Comparison of ENCODE assay signal across 15 mouse cellular contexts in the genomic region with DNA sequence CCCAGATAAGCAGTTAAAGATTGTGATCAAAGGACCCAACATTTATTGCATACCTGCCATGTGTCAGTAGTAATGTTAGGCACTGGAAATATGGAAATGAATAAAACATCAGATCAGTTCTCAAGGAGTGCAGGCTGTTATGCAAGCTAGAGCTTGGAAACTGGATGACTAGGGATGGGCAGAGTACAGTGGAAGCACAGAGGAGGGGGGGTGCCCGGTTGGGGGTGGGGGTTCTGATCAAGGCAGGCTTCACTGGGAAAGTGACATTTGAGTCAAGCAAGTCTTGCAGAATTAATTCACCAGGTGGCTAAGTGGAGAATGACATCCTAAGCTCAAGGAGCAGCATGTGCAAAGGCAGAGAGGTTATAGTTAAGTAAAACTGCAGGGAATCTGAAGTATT. TPM values are rescaled to one million over a fixed set of nuclear protein-coding genes. Genes with fewer than 3 reads are reported as not detected.
DNase-seq lines count a peak whose midpoint lies in the region; ATAC-seq and TF ChIP-seq lines count a peak whose summit lies in the region.
"Had no signal": no experiment of that assay in that cellular context is flagged by ENCODE, and none has a peak within 500 bp of the region (broad histone marks: within the 10 kb centered on the region; RNA-seq: fewer than 3 reads in every experiment).

No protein-coding gene starts in this region.

- no peaks in the 10 kb centered on the region for H3K36me3 ChIP-seq in midbrain, embryonic 12.5 days
- no peaks in the 10 kb centered on the region for H3K36me3 ChIP-seq in midbrain, embryonic 10.5 days
- no peaks in the 10 kb centered on the region for H3K36me3 ChIP-seq in hindbrain, embryonic 15.5 days
- H3K36me3 ChIP-seq: heart, embryonic 15.5 days had no signal

- no peak for DNase-seq in midbrain, embryonic 10.5 days (ENCODE audit: low spot score)
- DNase-seq in retina, embryonic 14.5 days (ENCODE audit: low spot score): peak; percentile 51
- DNase-seq in lung, postnatal 4 days: no peak
- no peak for DNase-seq in cerebellum, adult 18-20 months
- DNase-seq: adrenal gland, postnatal 10 days; cerebellum, adult 9-11 months; heart, adult 18-20 months; kidney, adult 8-10 months; kidney, postnatal 4 days had no signal

- peaks cover 26% of the 10 kb centered on the region for H3K27me3 ChIP-seq in midbrain, embryonic 12.5 days
- peaks cover 100% of the 10 kb centered on the region for H3K27me3 ChIP-seq in midbrain, embryonic 10.5 days (ENCODE audit: low read depth, poor library complexity, severe bottlenecking)
- H3K27me3 ChIP-seq in hindbrain, embryonic 15.5 days: no peaks in the 10 kb centered on the region

- no peak overlapping the region for H3K4me3 ChIP-seq in midbrain, embryonic 12.5 days
- no peak overlapping the region for H3K4me3 ChIP-seq in midbrain, embryonic 10.5 days
- peak overlapping the region; percentile 62; the same call in 1 of the 2 replicates for H3K4me3 ChIP-seq in cortical plate, adult 2 months (ENCODE audit: insufficient read depth, low read length)
- H3K4me3 ChIP-seq in hindbrain, embryonic 15.5 days: 0 out of 2 replicates have a peak overlapping the region, but pooled peaks have one; percentile 51
- H3K4me3 ChIP-seq: heart, embryonic 15.5 days had no signal

- TF ChIP-seq CTCF in cortical plate, adult 2 months (IDR thresholded peaks at IDR 0.05; ENCODE audit: extremely low read depth, insufficient read depth, low read length): no peak

- no peak for TF ChIP-seq POLR2A in cortical plate, adult 2 months (IDR thresholded peaks at IDR 0.05; ENCODE audit: extremely low read depth, insufficient read depth, low read length)

- H3K4me2 ChIP-seq in midbrain, embryonic 12.5 days (replicated peaks): peak overlapping the region; percentile 51
- H3K4me2 ChIP-seq in hindbrain, embryonic 15.5 days: peak overlapping the region; percentile 55
- H3K4me2 ChIP-seq: heart, embryonic 15.5 days had no signal

- no peaks in the 10 kb centered on the region for H3K9me3 ChIP-seq in midbrain, embryonic 12.5 days
- no peaks in the 10 kb centered on the region for H3K9me3 ChIP-seq in midbrain, embryonic 10.5 days (replicated peaks)
- no peaks in the 10 kb centered on the region for H3K9me3 ChIP-seq in hindbrain, embryonic 15.5 days
- H3K9me3 ChIP-seq: heart, embryonic 15.5 days had no signal

- 56% methylated on average over 1 of the region's 1 CpGs for WGBS in midbrain, embryonic 12.5 days
- WGBS in midbrain, embryonic 10.5 days: 46% methylated on average over 1 of the region's 1 CpGs
- WGBS in hindbrain, embryonic 15.5 days: 35% methylated on average over 1 of the region's 1 CpGs

- H3K4me1 ChIP-seq in midbrain, embryonic 12.5 days: no peaks in the 10 kb centered on the region
- peaks cover 13% of the 10 kb centered on the region for H3K4me1 ChIP-seq in midbrain, embryonic 10.5 days
- H3K4me1 ChIP-seq in cortical plate, adult 2 months (ENCODE audit: control insufficient read depth, insufficient read depth, low read length): no peaks in the 10 kb centered on the region
- 0 out of 2 replicates have a peak, but pooled peaks cover 4% of the 10 kb centered on the region for H3K4me1 ChIP-seq in hindbrain, embryonic 15.5 days (replicated peaks)
- H3K4me1 ChIP-seq: heart, embryonic 15.5 days had no signal

- peak; percentile 38; the same call in 1 of the 2 replicates for ATAC-seq in midbrain, embryonic 12.5 days (ENCODE audit: low FRiP score, low read depth)
- no peak for ATAC-seq in hindbrain, embryonic 15.5 days (ENCODE audit: low FRiP score, low read depth)
- ATAC-seq: CD4-positive, CD25-positive, alpha-beta regulatory T cell, adult 4 months had no signal

- H3K27ac ChIP-seq in midbrain, embryonic 12.5 days (replicated peaks): no peak overlapping the region
- no peak overlapping the region for H3K27ac ChIP-seq in midbrain, embryonic 10.5 days (replicated peaks)
- H3K27ac ChIP-seq in cortical plate, adult 2 months (ENCODE audit: insufficient read depth, low read length): no peak overlapping the region
- H3K27ac ChIP-seq in hindbrain, embryonic 15.5 days (replicated peaks): no peak overlapping the region
- H3K27ac ChIP-seq: heart, embryonic 15.5 days; macrophage had no signal

- H3K9ac ChIP-seq in midbrain, embryonic 12.5 days (replicated peaks): no peak overlapping the region
- H3K9ac ChIP-seq in hindbrain, embryonic 15.5 days: no peak overlapping the region
- H3K9ac ChIP-seq: heart, embryonic 15.5 days had no signal

RNA-seq across cellular contexts. Expression of a gene that starts 1.8 kb away (rescaled TPM):
- polyA plus RNA-seq in midbrain, embryonic 12.5 days (2016; fragmentation: Nextera tagmentation; extraction: Ambion mirVana): 120 TPM in 2 replicates
- polyA plus RNA-seq in midbrain, embryonic 10.5 days (2016; fragmentation: Nextera tagmentation; extraction: Ambion mirVana): 41.7 and 76.9 TPM in 2 replicates
- 17.3 and 26.9 TPM in 2 replicates for polyA plus RNA-seq in cortical plate, adult 2 months (2012; rRNA removed)
- polyA plus RNA-seq in hindbrain, embryonic 15.5 days (2015; fragmentation: Nextera tagmentation; extraction: Ambion mirVana): 218 and 241 TPM in 2 replicates
- polyA plus RNA-seq: CD4-positive, CD25-positive, alpha-beta regulatory T cell, adult 4 months; macrophage had no signal

Comparison
In these comparisons a context has a peak if more than half of its experiments do, and no peak if none do; other contexts are left out.
1. H3K4me3 ChIP-seq: peak in cortical plate, adult 2 months (single experiment) and hindbrain, embryonic 15.5 days (single experiment); none in midbrain, embryonic 12.5 days (single experiment) and midbrain, embryonic 10.5 days (single experiment).